Mouse (Mus musculus) myocyte (in vitro differentiated cells): Measurements from ENCODE around the gene Rab5b.

ENCODE experiments used
- CEBPB ChIP-seq: IDR thresholded peaks from 2 replicates; pipeline ENCODE4 v1.6.1; 2011; ENCODE audit warnings: mild to moderate bottlenecking, moderate library complexity; ENCODE audit not compliant: poor library complexity, insufficient read depth, severe bottlenecking
- E2F4 ChIP-seq: IDR thresholded peaks from one replicate; pipeline ENCODE4 v1.6.1; 2011; ENCODE audit warnings: mild to moderate bottlenecking, control low read depth, moderate library complexity; ENCODE audit not compliant: insufficient read depth
- MAX ChIP-seq: IDR thresholded peaks from one replicate; pipeline ENCODE4 v1.6.1; 2011; ENCODE audit warnings: low read depth, mild to moderate bottlenecking, control low read depth
- MYOG ChIP-seq, 3 experiments: IDR thresholded peaks; one replicate each; pipeline ENCODE4 v1.6.1; 2011; ENCODE audit warnings: control low read depth in 2 of 3, low read depth in 2 of 3, mild to moderate bottlenecking in 2 of 3; ENCODE audit not compliant: insufficient read length in 2 of 3, control insufficient read depth in 1 of 3, insufficient read depth in 1 of 3
- POLR2A ChIP-seq: IDR thresholded peaks from one replicate; pipeline ENCODE4 v1.6.1; 2011; ENCODE audit warnings: low read depth, mild to moderate bottlenecking, control low read depth, moderate library complexity; ENCODE audit not compliant: insufficient read length
- REST ChIP-seq: IDR thresholded peaks from one replicate; pipeline ENCODE4 v1.6.1; 2011; ENCODE audit warnings: mild to moderate bottlenecking, control low read depth, moderate library complexity; ENCODE audit not compliant: insufficient read depth, insufficient read length
- TCF3 ChIP-seq: IDR thresholded peaks from one replicate; pipeline ENCODE4 v1.6.1; 2011; ENCODE audit warnings: low read depth, control low read depth; ENCODE audit not compliant: insufficient read length
- USF1 ChIP-seq: IDR thresholded peaks from one replicate; pipeline ENCODE4 v1.6.1; 2011; ENCODE audit warnings: low read depth, mild to moderate bottlenecking, control low read depth, moderate library complexity

GRCm38 (mm10) chr10:128715559-128716537 lies 19.8 kb upstream of the Rab5b start:
- no peak for TF ChIP-seq POLR2A
- TF ChIP-seq CEBPB, result no peak
- no peak for TF ChIP-seq E2F4
- TF ChIP-seq USF1, result no peak
- TF ChIP-seq TCF3, result no peak
- TF ChIP-seq REST, result no peak
- TF ChIP-seq MAX, result no peak
- no peak for TF ChIP-seq MYOG (IDR thresholded peaks at IDR 0.05; ENCODE audit: control insufficient read depth in 1 of 3, insufficient read depth in 1 of 3, insufficient read length in 2 of 3, low read depth in 2 of 3)
